Mouse (Mus musculus) liver, embryonic 14.5 days (tissue): ENCODE measurements around the gene Ddx5. TPM values are rescaled to one million over a fixed set of nuclear protein-coding genes. Genes with fewer than 3 reads are reported as not detected.
"Not testable (repeated sequence)": the region's sequence is repeated elsewhere in the genome, so short reads cannot be mapped to it uniquely, and the experiment has no call there.

ENCODE experiments used
- ATAC-seq: fragments of 200-750 bp; cut with Nextera tagmentation; 2 replicates; pipeline ENCODE4 v1.8.0; 2017; ENCODE audit warnings: moderate number of reproducible peaks, mild to moderate bottlenecking, moderate library complexity; ENCODE audit not compliant: insufficient read depth
- DNase-seq, 3 experiments: peaks; one replicate each; pipeline ENCODE4 v3.0.0-alpha.2; 2012 to 2013; ENCODE audit warnings: low read depth in 3 of 3, low spot score in 3 of 3
- H3K27ac ChIP-seq: fragments of 300-500 bp; sonication (generic); 2 replicates; pipeline ENCODE4 v1.5.1; 2014; ENCODE audit warnings: moderate library complexity, mild to moderate bottlenecking, control low read depth, inconsistent platforms
- H3K27me3 ChIP-seq: fragments of 300-500 bp; sonication (generic); 2 replicates; pipeline ENCODE4 v1.6.1; 2014; ENCODE audit warnings: mild to moderate bottlenecking, low read length, moderate library complexity; ENCODE audit not compliant: control insufficient read depth, insufficient read depth
- H3K36me3 ChIP-seq: fragments of 300-500 bp; sonication (generic); replicated peaks from 2 replicates; pipeline ENCODE4 v1.6.1; 2014; ENCODE audit warnings: low read depth; ENCODE audit not compliant: control insufficient read depth, insufficient read depth
- H3K4me1 ChIP-seq, 2 experiments: fragments of 200-500 bp in 1 of 2; fragments of 300-500 bp in 1 of 2; sonication (generic) in 1 of 2; replicated peaks; 2 replicates each; pipeline ENCODE4 v1.6.1; 2012 to 2014; ENCODE audit warnings: antibody characterized with exemption in 1 of 2, inconsistent platforms in 1 of 2, low read length in 1 of 2; ENCODE audit not compliant: control insufficient read depth in 2 of 2, insufficient read depth in 2 of 2
- H3K4me2 ChIP-seq: fragments of 300-500 bp; sonication (generic); 2 replicates; pipeline ENCODE4 v1.6.1; 2014; ENCODE audit warnings: low read depth, mild to moderate bottlenecking, control low read depth, moderate library complexity
- H3K4me3 ChIP-seq, 2 experiments: fragments of 200-500 bp in 1 of 2; fragments of 300-500 bp in 1 of 2; sonication (generic) in 1 of 2; 2 replicates each; pipeline ENCODE4 v1.5.1; 2012 to 2014; ENCODE audit warnings: low read depth in 2 of 2, low read length in 2 of 2, mild to moderate bottlenecking in 2 of 2, control low read depth in 1 of 2, inconsistent platforms in 1 of 2, moderate library complexity in 1 of 2; ENCODE audit not compliant: insufficient read depth in 1 of 2
- H3K9ac ChIP-seq: fragments of 300-500 bp; sonication (generic); replicated peaks from 2 replicates; pipeline ENCODE4 v1.6.1; 2014; ENCODE audit warnings: mild to moderate bottlenecking, control low read depth, moderate library complexity
- H3K9me3 ChIP-seq: fragments of 300-500 bp; sonication (generic); 2 replicates; pipeline ENCODE4 v1.6.1; 2016; ENCODE audit warnings: low read length, mixed read lengths; ENCODE audit not compliant: control insufficient read depth
- CTCF ChIP-seq: IDR thresholded peaks from 2 replicates; pipeline ENCODE4 v1.5.1; 2016; ENCODE audit warnings: antibody characterized with exemption, low read depth, control low read depth
- EP300 ChIP-seq: IDR thresholded peaks from 2 replicates; pipeline ENCODE4 v1.6.1; 2016; ENCODE audit warnings: antibody characterized with exemption, low read depth
- whole genome bisulfite sequencing: fragments of 180-500 bp; shearing (Covaris S2); extraction: QIAGEN DNeasy Blood & Tissue Kit; methylation state at CpG from one replicate; pipeline ENCODE4 v1.1.7; 2014; ENCODE audit not compliant: insufficient replicate concordance; 5-methylcytosine and 5-hydroxymethylcytosine counted together
- polyA plus RNA-seq, 2 experiments: library from polyadenylated mRNA; depleted of rRNA in 1 of 2; stranded (reverse) in 1 of 2; unstranded in 1 of 2; fragments of >200 nt; fragmentation: Nextera tagmentation in 1 of 2; extraction: Ambion mirVana in 1 of 2; gene quantifications; 2 replicates each; pipeline versions ENCODE4 v1.2.1 to v1.2.3; 2012 to 2014

Gene Ddx5
- polyA plus RNA-seq, 2 experiments, result 122 to 138 TPM

DNA sequence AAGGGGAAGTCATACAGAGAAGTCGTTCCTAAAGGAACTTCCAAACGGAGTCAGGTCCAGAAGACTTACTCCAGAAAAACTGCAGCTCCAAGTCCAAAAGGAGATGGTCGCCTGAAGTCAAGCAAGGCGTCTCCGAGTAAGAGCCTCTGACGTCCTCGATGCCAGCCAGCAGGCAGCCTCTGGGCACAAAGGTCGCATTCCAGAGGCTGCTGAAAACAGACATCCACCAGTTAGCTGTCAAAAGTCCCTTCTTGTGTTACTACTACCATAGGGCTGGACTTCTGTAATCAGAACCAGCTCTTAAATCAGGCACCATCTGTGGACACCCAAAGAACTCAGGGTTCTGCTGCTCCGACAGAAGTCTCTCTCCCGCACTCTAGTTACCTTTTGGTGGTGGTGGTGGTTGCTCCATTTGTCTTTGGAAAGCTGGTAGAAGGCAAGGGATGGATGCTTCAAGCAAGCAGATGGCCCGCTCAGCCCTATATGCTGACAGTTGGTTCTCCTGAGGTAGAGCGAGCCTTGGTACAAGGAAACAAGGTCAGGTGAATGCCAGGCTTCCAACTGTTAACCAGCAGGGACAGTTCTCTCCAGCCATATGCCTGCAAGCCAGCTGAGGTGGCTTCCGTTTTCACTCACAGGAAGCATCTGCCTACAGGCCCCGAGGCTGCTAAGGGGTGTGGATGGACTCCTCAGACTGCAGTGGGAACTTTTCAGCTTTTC is 25.8 kb upstream of the Ddx5 start:
- Histone ChIP-seq H3K27ac (no peak overlapping the region), H3K4me1 (peaks cover 0 to 2% of the 10 kb centered on the region in 2 experiments; a peak in 1 of 4 replicates), H3K4me2 (no peak overlapping the region), H3K4me3 (no peak overlapping the region), H3K27me3 (no peaks in the 10 kb centered on the region), H3K9me3 (no peaks in the 10 kb centered on the region), H3K36me3 (peaks cover 46% of the 10 kb centered on the region), H3K9ac (no peak overlapping the region)
- WGBS, result 82% methylated on average over 14 of the region's 14 CpGs
- no peak for TF ChIP-seq CTCF
- no peak for TF ChIP-seq EP300
- no peak for DNase-seq
- ATAC-seq, result no peak

DNA sequence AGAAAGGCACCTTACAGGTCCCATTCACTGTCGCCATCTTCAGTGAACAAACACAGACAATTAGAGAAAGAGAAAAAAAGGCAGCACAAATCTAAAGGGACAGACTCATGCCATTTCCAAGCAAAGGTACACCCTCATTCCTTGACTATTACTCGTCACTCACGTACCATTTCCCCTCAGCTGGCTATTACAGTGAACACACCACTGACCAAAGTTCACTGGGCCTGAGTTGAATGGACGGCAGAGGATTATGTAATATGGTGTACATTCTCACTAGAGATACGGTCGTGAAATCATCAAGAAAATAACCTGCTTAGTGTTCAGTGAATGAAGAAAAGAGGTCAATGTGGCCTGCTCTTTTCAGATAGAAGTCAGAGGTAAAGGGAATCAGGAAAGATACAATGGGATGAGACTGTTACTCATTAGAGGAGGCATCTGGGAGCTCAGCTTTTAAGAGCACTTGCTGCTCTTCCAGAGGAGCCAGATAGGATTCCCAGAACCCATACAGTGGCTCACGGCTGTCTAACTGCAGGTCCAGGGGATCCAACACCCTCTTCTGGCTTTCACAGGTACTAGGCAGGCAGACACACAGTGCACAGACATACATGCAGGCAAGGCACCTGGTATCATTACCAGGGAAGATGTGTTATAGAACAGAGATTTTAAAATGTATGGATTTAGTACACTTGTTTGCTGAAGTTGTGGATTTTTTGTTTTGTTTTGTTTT is 23.6 kb upstream of the Ddx5 start:
- TF ChIP-seq EP300 (no peak), CTCF (no peak)
- Histone ChIP-seq H3K4me3 (no peak overlapping the region), H3K27me3 (no peaks in the 10 kb centered on the region), H3K9me3 (no peaks in the 10 kb centered on the region), H3K4me2 (no peak overlapping the region), H3K36me3 (peaks cover 47% of the 10 kb centered on the region), H3K27ac (no peak overlapping the region), H3K4me1 (peaks cover 0 to 2% of the 10 kb centered on the region in 2 experiments; a peak in 1 of 4 replicates), H3K9ac (no peak overlapping the region)
- 70% methylated on average over 7 of the region's 7 CpGs for WGBS
- ATAC-seq (peak; percentile 50; the same call in 1 of the 2 replicates), DNase-seq (peak in 1 of 3 experiments; percentile 20)

DNA sequence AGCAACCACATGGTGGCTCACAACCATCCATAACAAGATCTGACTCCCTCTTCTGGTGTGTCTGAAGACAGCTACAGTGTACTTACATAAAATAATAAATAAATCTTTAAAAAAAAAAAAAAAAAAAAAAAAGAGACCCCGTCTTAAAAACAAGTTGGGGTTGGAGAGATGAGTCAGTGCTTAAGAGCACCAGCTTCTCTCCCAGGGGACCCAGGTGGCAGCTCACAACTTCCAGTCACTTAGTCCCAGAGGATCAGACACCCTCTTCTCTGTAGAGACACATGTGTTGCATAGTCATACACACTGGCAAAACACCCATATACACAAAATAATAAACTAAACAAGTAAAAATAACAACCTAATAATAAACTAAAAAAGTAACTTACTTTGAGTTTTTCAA is 18.5 kb upstream of the Ddx5 start:
- not testable (repeated sequence) for DNase-seq, ATAC-seq, H3K27me3 ChIP-seq, H3K4me3 ChIP-seq, H3K27ac ChIP-seq, H3K4me2 ChIP-seq, H3K9me3 ChIP-seq, H3K4me1 ChIP-seq, H3K9ac ChIP-seq
- H3K36me3 ChIP-seq, result peaks cover 24% of the 10 kb centered on the region
- WGBS, result 88% methylated on average over 1 of the region's 1 CpGs

DNA sequence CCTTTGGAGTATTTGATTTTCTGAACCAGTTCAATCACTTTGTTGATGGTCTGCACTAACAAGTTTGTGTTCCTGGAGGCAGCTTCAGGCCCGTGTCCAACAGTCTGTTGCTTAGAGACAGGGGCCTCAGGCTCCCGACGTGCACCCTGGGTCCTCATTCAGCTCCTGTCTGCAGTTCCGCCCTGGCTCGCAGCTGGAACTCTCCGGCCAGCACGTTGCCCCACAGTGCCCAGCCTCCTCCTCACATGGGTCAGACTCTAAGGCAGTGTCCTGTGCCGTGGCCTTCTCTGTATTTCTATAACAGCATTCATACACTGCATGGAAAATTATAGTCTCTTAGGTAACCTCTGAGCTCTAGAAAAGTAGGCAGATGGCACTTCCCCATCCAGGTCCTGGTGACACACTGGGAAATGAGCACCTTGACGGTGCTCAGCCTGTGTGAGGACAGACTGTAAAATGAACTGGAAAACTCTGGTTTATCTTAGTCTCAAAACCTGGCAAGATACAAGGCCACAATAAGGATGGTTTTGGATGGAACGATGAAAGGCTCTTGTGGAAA is 13.2 kb upstream of the Ddx5 start:
- no peak overlapping the region for H3K4me2 ChIP-seq
- 89% methylated on average over 10 of the region's 10 CpGs for WGBS
- no peaks in the 10 kb centered on the region for H3K27me3 ChIP-seq
- H3K9ac ChIP-seq, result no peak overlapping the region
- H3K9me3 ChIP-seq, result no peaks in the 10 kb centered on the region
- no peak overlapping the region for H3K4me3 ChIP-seq
- no peak overlapping the region for H3K27ac ChIP-seq
- H3K4me1 ChIP-seq, result no peaks in the 10 kb centered on the region
- TF ChIP-seq EP300, result no peak
- TF ChIP-seq CTCF, result no peak
- no peak for DNase-seq
- peaks cover 50% of the 10 kb centered on the region for H3K36me3 ChIP-seq
- ATAC-seq, result no peak

DNA sequence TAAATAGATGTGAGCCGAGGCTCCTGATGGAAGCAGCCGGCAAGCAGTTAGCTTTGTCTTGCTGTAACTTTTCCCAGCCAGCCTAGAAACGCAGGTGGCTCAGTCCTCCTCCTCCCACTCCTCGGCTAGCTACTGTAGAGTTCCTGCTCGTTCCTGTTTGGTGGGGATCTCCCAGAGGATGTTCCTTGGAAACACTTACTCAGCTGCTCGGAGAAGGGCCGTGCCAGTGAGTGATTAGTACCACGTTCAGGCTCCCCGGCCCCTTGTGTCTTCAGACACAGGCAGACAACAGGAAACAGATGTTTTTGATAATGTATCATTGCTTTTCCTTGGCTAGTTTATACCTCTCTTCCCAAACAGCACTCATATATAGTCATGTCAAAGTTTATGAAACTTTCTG is 6.7 kb upstream of the Ddx5 start:
- DNase-seq (no peak), ATAC-seq (no peak)
- H3K27me3 ChIP-seq, result no peaks in the 10 kb centered on the region
- H3K4me2 ChIP-seq, result no peak overlapping the region
- no peak for TF ChIP-seq EP300
- no peak for TF ChIP-seq CTCF
- 30% methylated on average over 9 of the region's 9 CpGs for WGBS
- no peak overlapping the region for H3K4me3 ChIP-seq
- no peak overlapping the region for H3K27ac ChIP-seq
- H3K4me1 ChIP-seq, result no peaks in the 10 kb centered on the region
- H3K9ac ChIP-seq, result no peak overlapping the region
- H3K9me3 ChIP-seq, result no peaks in the 10 kb centered on the region
- peaks cover 45% of the 10 kb centered on the region for H3K36me3 ChIP-seq
